Mouse (Mus musculus) kidney, postnatal 36 days (tissue): ENCODE measurements at regions not wholly inside any gene's neighbourhood (a gene's known extent, or its start where the extent isn't known, plus 50 kb on each side); places are given as distances from the start of the nearest gene placed in this dataset.

ENCODE experiments used
- DNase-seq, 2 experiments: peaks; one replicate each; pipeline ENCODE4 v3.0.0; 2021 to 2022; ENCODE audit warnings: mixed read lengths in 2 of 2

DNA sequence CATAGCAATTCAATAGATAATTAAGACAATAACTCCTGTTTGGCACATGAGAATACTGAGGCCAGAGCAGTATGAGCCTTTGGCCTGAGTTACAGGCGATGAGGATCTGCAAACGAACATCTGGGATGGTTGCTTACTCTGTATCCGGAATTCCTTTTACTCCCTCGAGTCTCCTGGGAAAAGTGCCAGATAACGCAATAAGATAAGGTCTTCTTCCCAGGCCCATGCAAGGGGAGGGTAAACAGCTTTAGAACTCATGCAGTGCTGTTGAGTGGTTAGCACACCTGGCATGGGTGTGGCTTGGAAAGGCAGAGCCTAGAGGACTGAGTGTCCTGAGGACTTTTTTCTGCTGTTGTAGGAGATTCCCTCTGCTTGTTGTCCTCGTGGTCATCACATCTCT, 598.2 kb downstream of the 9430069I07Rik start:
- DNase-seq = no peak

DNA sequence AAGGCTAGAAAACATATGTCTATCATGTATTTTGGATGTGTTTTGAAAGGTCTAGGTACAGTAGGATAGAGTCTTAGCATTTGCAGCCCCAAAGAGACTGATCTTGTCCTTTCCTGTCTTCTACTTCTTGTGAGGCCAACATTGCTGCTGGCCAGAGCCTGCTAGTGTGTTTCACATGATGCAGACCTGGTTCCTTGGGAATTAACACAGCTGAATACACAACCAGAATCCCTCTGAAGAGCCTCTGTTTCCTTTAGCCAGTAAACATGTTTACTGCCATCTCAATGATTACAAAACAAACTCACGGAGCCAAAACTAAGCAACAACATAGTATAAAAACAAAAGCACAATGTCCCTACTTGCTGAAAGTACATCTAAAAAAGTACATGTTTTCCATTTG, 598.9 kb downstream of the 9430069I07Rik start:
- no peak for DNase-seq
